Mouse (Mus musculus) limb, embryonic 12.5 days (tissue): Measurements from ENCODE around the gene Zbtb20. TPM values are rescaled to one million over a fixed set of nuclear protein-coding genes. Genes with fewer than 3 reads are reported as not detected.
A peak's percentile ranks its signal among the peaks of the same experiment; 100 is the strongest.

Experiments used
- ATAC-seq: fragments of 200-750 bp; cut with Nextera tagmentation; 2 replicates; pipeline ENCODE4 v1.8.0; 2017; ENCODE audit warnings: low read depth, moderate TSS enrichment; ENCODE audit not compliant: insufficient number of reproducible peaks, insufficient read depth, low FRiP score, low TSS enrichment
- H3K27ac ChIP-seq: fragments of 300-500 bp; sonication (generic); 2 replicates; pipeline ENCODE4 v1.5.1; 2016; ENCODE audit warnings: mild to moderate bottlenecking, moderate library complexity
- H3K27me3 ChIP-seq: fragments of 300-500 bp; sonication (generic); 2 replicates; pipeline ENCODE4 v1.6.1; 2016; ENCODE audit warnings: mild to moderate bottlenecking, moderate library complexity
- H3K36me3 ChIP-seq: fragments of 300-500 bp; sonication (generic); 2 replicates; pipeline ENCODE4 v1.6.1; 2016; ENCODE audit warnings: mild to moderate bottlenecking, moderate library complexity
- H3K4me1 ChIP-seq: fragments of 300-500 bp; sonication (generic); replicated peaks from 2 replicates; pipeline ENCODE4 v1.6.1; 2016
- H3K4me2 ChIP-seq: fragments of 300-500 bp; sonication (generic); 2 replicates; pipeline ENCODE4 v1.6.1; 2016; ENCODE audit warnings: mild to moderate bottlenecking, moderate library complexity
- H3K4me3 ChIP-seq: fragments of 300-500 bp; sonication (generic); replicated peaks from 2 replicates; pipeline ENCODE4 v1.5.1; 2016; ENCODE audit warnings: mild to moderate bottlenecking
- H3K9ac ChIP-seq: fragments of 300-500 bp; sonication (generic); replicated peaks from 2 replicates; pipeline ENCODE4 v1.6.1; 2016; ENCODE audit warnings: mild to moderate bottlenecking, moderate library complexity
- H3K9me3 ChIP-seq: fragments of 300-500 bp; sonication (generic); 2 replicates; pipeline ENCODE4 v1.6.1; 2016; ENCODE audit warnings: mild to moderate bottlenecking, moderate library complexity
- WGBS: fragments of 180-500 bp; shearing (Covaris S2); methylation state at CpG from one replicate; pipeline ENCODE4 v1.1.7; 2016; 5-methylcytosine and 5-hydroxymethylcytosine counted together
- polyA plus RNA-seq: library from polyadenylated mRNA; unstranded; fragments of >200 nt; fragmentation: Nextera tagmentation; extraction: Ambion mirVana; gene quantifications from 2 replicates; pipeline ENCODE4 v1.2.1, GENCODE M21; 2016

Zbtb20 gene
- polyA plus RNA-seq, 1 experiment from 2014 or later = 18.8 TPM

GRCm38 (mm10) chr16:43577399-43577798 is 701.7 kb downstream of the Zbtb20 start:
- no peaks in the 10 kb centered on the region for H3K9me3 ChIP-seq
- H3K4me3 ChIP-seq = no peak overlapping the region
- peaks cover 17% of the 10 kb centered on the region for H3K4me1 ChIP-seq
- H3K27me3 ChIP-seq = no peaks in the 10 kb centered on the region
- H3K27ac ChIP-seq = 0 out of 2 replicates have a peak overlapping the region, but pooled peaks have one; percentile 23
- WGBS = 28% methylated on average over 10 of the region's 10 CpGs
- no peak overlapping the region for H3K9ac ChIP-seq
- H3K36me3 ChIP-seq = no peaks in the 10 kb centered on the region
- no peak for ATAC-seq
- no peak overlapping the region for H3K4me2 ChIP-seq

DNA sequence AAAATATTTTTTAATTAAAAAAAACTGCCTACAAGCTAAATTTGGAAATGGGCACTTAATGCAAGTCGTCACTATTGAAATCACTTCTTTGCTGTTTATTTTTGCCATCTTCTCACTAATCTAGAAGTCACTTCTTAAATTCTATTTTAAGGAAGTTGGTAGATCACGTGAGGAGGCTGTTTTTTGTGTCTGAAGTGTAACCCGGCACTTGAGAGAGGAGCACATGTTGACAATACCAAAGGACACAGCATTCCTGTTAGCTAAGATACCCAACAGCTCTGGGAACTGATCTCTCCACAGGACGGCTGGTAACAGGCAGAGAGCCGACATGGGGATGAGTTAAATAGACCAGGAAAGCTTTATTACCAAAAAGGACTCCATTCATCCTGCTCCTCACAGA is 702.7 kb downstream of the Zbtb20 start:
- H3K36me3 ChIP-seq = no peaks in the 10 kb centered on the region
- no peaks in the 10 kb centered on the region for H3K9me3 ChIP-seq
- no peak for ATAC-seq
- H3K4me2 ChIP-seq = no peak overlapping the region
- 60% methylated on average over 5 of the region's 5 CpGs for WGBS
- no peak overlapping the region for H3K9ac ChIP-seq
- H3K4me3 ChIP-seq = no peak overlapping the region
- H3K27me3 ChIP-seq = no peaks in the 10 kb centered on the region
- no peak overlapping the region for H3K27ac ChIP-seq
- H3K4me1 ChIP-seq = peaks cover 22% of the 10 kb centered on the region

- Histone ChIP-seq H3K36me3 (no peaks in the 10 kb centered on the region), H3K27ac (no peak overlapping the region), H3K4me1 (peaks cover 22% of the 10 kb centered on the region), H3K9me3 (no peaks in the 10 kb centered on the region), H3K4me3 (no peak overlapping the region), H3K4me2 (no peak overlapping the region), H3K9ac (no peak overlapping the region), H3K27me3 (no peaks in the 10 kb centered on the region)
- no peak for ATAC-seq
- 93% methylated on average over 4 of the region's 4 CpGs for whole genome bisulfite sequencing
Measured at GRCm38 (mm10) chr16:43579111-43579510, 703.4 kb downstream of the Zbtb20 start.

GRCm38 (mm10) chr16:43580321-43580822 is 704.7 kb downstream of the Zbtb20 start:
- no peak overlapping the region for H3K4me2 ChIP-seq
- peaks cover 22% of the 10 kb centered on the region for H3K4me1 ChIP-seq
- H3K36me3 ChIP-seq = no peaks in the 10 kb centered on the region
- no peak overlapping the region for H3K9ac ChIP-seq
- no peaks in the 10 kb centered on the region for H3K9me3 ChIP-seq
- H3K27me3 ChIP-seq = no peaks in the 10 kb centered on the region
- WGBS = 91% methylated on average over 6 of the region's 6 CpGs
- no peak overlapping the region for H3K4me3 ChIP-seq
- ATAC-seq = no peak
- H3K27ac ChIP-seq = no peak overlapping the region

DNA sequence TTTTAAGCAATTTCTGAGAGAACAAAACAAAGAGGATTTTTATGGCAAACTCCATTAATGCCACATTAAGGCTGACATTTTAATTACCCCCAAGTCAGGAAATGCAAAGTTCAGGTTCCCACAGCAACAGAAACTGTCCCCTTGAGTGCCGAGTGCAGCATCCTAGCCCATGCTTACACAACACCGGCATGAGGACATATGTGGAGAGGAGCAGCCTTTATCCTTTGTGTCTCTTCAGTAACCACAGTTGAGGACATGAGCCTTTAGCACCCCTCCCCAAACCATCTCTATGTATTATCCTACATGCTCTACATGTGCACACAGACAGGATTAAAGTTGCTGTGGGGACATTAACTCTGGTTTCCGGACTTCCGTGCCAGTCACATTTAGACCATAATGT is 705.9 kb downstream of the Zbtb20 start:
- no peak for ATAC-seq
- WGBS = 51% methylated on average over 4 of the region's 4 CpGs
- Histone ChIP-seq H3K4me1 (peaks cover 22% of the 10 kb centered on the region), H3K4me2 (no peak overlapping the region), H3K9me3 (no peaks in the 10 kb centered on the region), H3K9ac (no peak overlapping the region), H3K4me3 (no peak overlapping the region), H3K27ac (no peak overlapping the region), H3K36me3 (no peaks in the 10 kb centered on the region), H3K27me3 (no peaks in the 10 kb centered on the region)

- H3K27me3 ChIP-seq = no peaks in the 10 kb centered on the region
- peaks cover 9% of the 10 kb centered on the region for H3K4me1 ChIP-seq
- H3K36me3 ChIP-seq = no peaks in the 10 kb centered on the region
- no peak overlapping the region for H3K27ac ChIP-seq
- no peak overlapping the region for H3K9ac ChIP-seq
- no peak overlapping the region for H3K4me2 ChIP-seq
- 88% methylated on average over 4 of the region's 4 CpGs for WGBS
- H3K4me3 ChIP-seq = no peak overlapping the region
- H3K9me3 ChIP-seq = no peaks in the 10 kb centered on the region
- no peak for ATAC-seq
Measured at GRCm38 (mm10) chr16:43586859-43587429, 711.3 kb downstream of the Zbtb20 start.

- Histone ChIP-seq H3K9ac (no peak overlapping the region), H3K4me3 (no peak overlapping the region), H3K4me1 (no peaks in the 10 kb centered on the region), H3K27ac (no peak overlapping the region), H3K36me3 (no peaks in the 10 kb centered on the region), H3K4me2 (no peak overlapping the region), H3K9me3 (no peaks in the 10 kb centered on the region), H3K27me3 (no peaks in the 10 kb centered on the region)
- no peak for ATAC-seq
- WGBS = 84% methylated on average over 7 of the region's 7 CpGs
Measured at GRCm38 (mm10) chr16:43590704-43591493, 715.2 kb downstream of the Zbtb20 start.

- no peak overlapping the region for H3K9ac ChIP-seq
- H3K27me3 ChIP-seq = no peaks in the 10 kb centered on the region
- H3K9me3 ChIP-seq = no peaks in the 10 kb centered on the region
- no peak overlapping the region for H3K4me3 ChIP-seq
- WGBS = 82% methylated on average over 5 of the region's 5 CpGs
- ATAC-seq = no peak
- no peak overlapping the region for H3K4me2 ChIP-seq
- H3K36me3 ChIP-seq = no peaks in the 10 kb centered on the region
- no peaks in the 10 kb centered on the region for H3K4me1 ChIP-seq
- no peak overlapping the region for H3K27ac ChIP-seq
Measured at GRCm38 (mm10) chr16:43592062-43592461, 716.4 kb downstream of the Zbtb20 start.

DNA sequence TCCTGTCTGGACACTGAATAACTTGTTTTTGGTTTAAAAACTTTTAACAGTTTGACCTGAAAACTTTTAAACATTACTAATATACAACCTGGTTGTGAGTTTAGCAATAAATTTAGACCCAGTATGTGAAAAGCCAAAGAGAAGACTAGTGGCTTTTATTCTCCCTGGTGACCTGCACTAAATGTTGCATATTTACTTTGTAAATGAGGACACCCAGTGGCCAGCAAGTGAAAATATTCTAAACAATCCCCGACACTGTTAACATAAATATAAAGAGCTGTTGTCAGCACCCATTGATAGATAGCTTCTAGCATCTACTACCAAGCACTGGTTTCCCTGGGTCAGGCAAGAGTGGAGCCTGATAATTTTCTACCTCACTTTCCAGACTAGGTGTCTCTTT is 717.1 kb downstream of the Zbtb20 start:
- no peak for ATAC-seq
- 10% methylated on average over 1 of the region's 1 CpGs for WGBS

GRCm38 (mm10) chr16:43597375-43598060 is 721.8 kb downstream of the Zbtb20 start:
- Histone ChIP-seq H3K36me3 (no peaks in the 10 kb centered on the region), H3K4me1 (0 out of 2 replicates have a peak, but pooled peaks cover 5% of the 10 kb centered on the region), H3K27ac (no peak overlapping the region), H3K4me2 (no peak overlapping the region), H3K27me3 (no peaks in the 10 kb centered on the region; the same call in 1 of the 2 replicates), H3K9me3 (no peaks in the 10 kb centered on the region), H3K9ac (no peak overlapping the region), H3K4me3 (no peak overlapping the region)
- 83% methylated on average over 7 of the region's 7 CpGs for WGBS
- no peak for ATAC-seq

More for the DNA sequence above, 717.1 kb downstream of the Zbtb20 start:
- Histone ChIP-seq H3K27me3 (no peaks in the 10 kb centered on the region), H3K36me3 (no peaks in the 10 kb centered on the region), H3K4me1 (0 out of 2 replicates have a peak, but pooled peaks cover 2% of the 10 kb centered on the region), H3K4me3 (no peak overlapping the region), H3K4me2 (no peak overlapping the region), H3K9ac (no peak overlapping the region), H3K9me3 (no peaks in the 10 kb centered on the region), H3K27ac (no peak overlapping the region)

- ATAC-seq = no peak
- Histone ChIP-seq H3K9me3 (no peaks in the 10 kb centered on the region), H3K4me2 (no peak overlapping the region), H3K9ac (no peak overlapping the region), H3K4me3 (no peak overlapping the region), H3K27ac (no peak overlapping the region), H3K4me1 (peaks cover 13% of the 10 kb centered on the region), H3K27me3 (no peaks in the 10 kb centered on the region; the same call in none of the 2 replicates), H3K36me3 (no peaks in the 10 kb centered on the region)
- 97% methylated on average over 2 of the region's 2 CpGs for WGBS
Measured at GRCm38 (mm10) chr16:43599707-43600106, 724.0 kb downstream of the Zbtb20 start.
